Comparison of ENCODE assay signal across 29 mouse cellular contexts in genomic region chr5:65891251-65891826, GRCm38 (mm10). TPM values are rescaled to one million over a fixed set of nuclear protein-coding genes. Genes with fewer than 3 reads are reported as not detected.
DNase-seq lines count a peak whose midpoint lies in the region; ATAC-seq and TF ChIP-seq lines count a peak whose summit lies in the region.
"Had no signal": no experiment of that assay in that cellular context is flagged by ENCODE, and none has a peak within 500 bp of the region (broad histone marks: within the 10 kb centered on the region; RNA-seq: fewer than 3 reads in every experiment).

No protein-coding gene starts in this region.

- in situ Hi-C loops in Patski (cut with MboI; ENCODE audit: low pct_unique_long_range_greater_than_20kb), result no loop called here

- DNase-seq in cerebellum, postnatal 36 days, result peak; percentile 8 to 12
- DNase-seq in cerebellum, adult 11-12 months, result no peak
- DNase-seq in hindbrain, postnatal 0 days (ENCODE audit: low spot score), result peak; percentile 33
- no peak for DNase-seq in hindbrain, embryonic 10.5 days (ENCODE audit: low spot score)
- peak; percentile 46 for DNase-seq in Patski (ENCODE audit: low read depth, low spot score)
- peak; percentile 52 for DNase-seq in retina, embryonic 14.5 days (ENCODE audit: low spot score)
- DNase-seq in kidney, postnatal 25 days, result no peak
- DNase-seq: adrenal gland, postnatal 36 days; cerebellum, adult 8-10 months; heart, postnatal 10 days; kidney, postnatal 36 days; layer of hippocampus, postnatal 36 days; lung, adult 18-20 months; lung, postnatal 10 days; right cerebral cortex, adult 18-20 months; right cerebral cortex, postnatal 4 days; thymus, postnatal 4 days had no signal

- ATAC-seq in hindbrain, postnatal 0 days, result peak; percentile 61
- ATAC-seq in Patski, result peak; percentile 44
- ATAC-seq: intestine, postnatal 0 days; liver, embryonic 12.5 days had no signal

- no peak for TF ChIP-seq CTCF in hindbrain, postnatal 0 days (IDR thresholded peaks at IDR 0.05; ENCODE audit: low read depth)
- TF ChIP-seq CTCF in Patski (IDR thresholded peaks at IDR 0.05), result no peak

- H3K27me3 ChIP-seq in hindbrain, postnatal 0 days (ENCODE audit: insufficient read depth, low read length), result no peaks in the 10 kb centered on the region
- H3K27me3 ChIP-seq in hindbrain, embryonic 10.5 days (ENCODE audit: insufficient read depth, poor library complexity, severe bottlenecking), result 0 out of 2 replicates have a peak, but pooled peaks cover 3% of the 10 kb centered on the region
- no peaks in the 10 kb centered on the region for H3K27me3 ChIP-seq in Patski
- H3K27me3 ChIP-seq: embryonic facial prominence, embryonic 13.5 days; heart, embryonic 12.5 days; limb, embryonic 13.5 days; liver, embryonic 12.5 days; midbrain, embryonic 12.5 days; neural tube, embryonic 12.5 days; stomach, embryonic 15.5 days had no signal

- H3K36me3 ChIP-seq in hindbrain, postnatal 0 days (ENCODE audit: insufficient read depth, low read length), result no peaks in the 10 kb centered on the region
- H3K36me3 ChIP-seq in hindbrain, embryonic 10.5 days, result no peaks in the 10 kb centered on the region
- H3K36me3 ChIP-seq: embryonic facial prominence, embryonic 13.5 days; heart, embryonic 12.5 days; limb, embryonic 13.5 days; liver, embryonic 12.5 days; midbrain, embryonic 12.5 days; neural tube, embryonic 12.5 days; stomach, embryonic 15.5 days had no signal

- H3K9me3 ChIP-seq in hindbrain, postnatal 0 days (ENCODE audit: low read length), result no peaks in the 10 kb centered on the region
- H3K9me3 ChIP-seq in hindbrain, embryonic 10.5 days, result no peaks in the 10 kb centered on the region
- H3K9me3 ChIP-seq: embryonic facial prominence, embryonic 13.5 days; heart, embryonic 12.5 days; limb, embryonic 13.5 days; liver, embryonic 12.5 days; midbrain, embryonic 12.5 days; neural tube, embryonic 12.5 days; stomach, embryonic 15.5 days had no signal

- no peak overlapping the region for H3K4me3 ChIP-seq in hindbrain, postnatal 0 days (ENCODE audit: low read length)
- no peak overlapping the region for H3K4me3 ChIP-seq in hindbrain, embryonic 10.5 days
- H3K4me3 ChIP-seq: embryonic facial prominence, embryonic 13.5 days; heart, embryonic 12.5 days; limb, embryonic 13.5 days; liver, embryonic 12.5 days; midbrain, embryonic 12.5 days; neural tube, embryonic 12.5 days; stomach, embryonic 15.5 days had no signal

- CTCF ChIA-PET in Patski (lab: Charles Lee), result no interaction called here

- POLR2A ChIA-PET in Patski (lab: Charles Lee), result no interaction called here

- no peak overlapping the region for H3K9ac ChIP-seq in hindbrain, postnatal 0 days (replicated peaks; ENCODE audit: low read length)
- H3K9ac ChIP-seq: embryonic facial prominence, embryonic 13.5 days; heart, embryonic 12.5 days; limb, embryonic 13.5 days; liver, embryonic 12.5 days; midbrain, embryonic 12.5 days; neural tube, embryonic 12.5 days; stomach, embryonic 15.5 days had no signal

- WGBS in hindbrain, postnatal 0 days, result 36% methylated on average over 14 of the region's 14 CpGs
- 82% methylated on average over 14 of the region's 14 CpGs for WGBS in hindbrain, embryonic 10.5 days

- H3K27ac ChIP-seq in hindbrain, postnatal 0 days, result no peak overlapping the region
- no peak overlapping the region for H3K27ac ChIP-seq in hindbrain, embryonic 10.5 days
- H3K27ac ChIP-seq: embryonic facial prominence, embryonic 13.5 days; limb, embryonic 13.5 days; liver, embryonic 12.5 days; midbrain, embryonic 12.5 days; neural tube, embryonic 12.5 days; stomach, embryonic 15.5 days had no signal

- H3K4me1 ChIP-seq in hindbrain, postnatal 0 days (ENCODE audit: insufficient read depth, low read length), result no peaks in the 10 kb centered on the region
- peaks cover 3% of the 10 kb centered on the region; the same call in 1 of the 2 replicates for H3K4me1 ChIP-seq in hindbrain, embryonic 10.5 days (replicated peaks)
- H3K4me1 ChIP-seq: embryonic facial prominence, embryonic 13.5 days; midbrain, embryonic 12.5 days; neural tube, embryonic 12.5 days; stomach, embryonic 15.5 days had no signal

- 0 out of 2 replicates have a peak overlapping the region, but pooled peaks have one; percentile 6 for H3K4me2 ChIP-seq in hindbrain, postnatal 0 days (ENCODE audit: low read depth, low read length)
- H3K4me2 ChIP-seq: embryonic facial prominence, embryonic 13.5 days; heart, embryonic 12.5 days; limb, embryonic 13.5 days; liver, embryonic 12.5 days; midbrain, embryonic 12.5 days; neural tube, embryonic 12.5 days; stomach, embryonic 15.5 days had no signal

RNA-seq across cellular contexts. Expression of gene Rhoh, which starts 30.3 kb away (rescaled TPM):
- 0.22 and 0.42 TPM in 2 replicates for total RNA-seq in hindbrain, postnatal 0 days (2014; rRNA removed)
- 0.39 and 0.45 TPM in 2 replicates for polyA plus RNA-seq in hindbrain, postnatal 0 days (2015; fragmentation: Nextera tagmentation; extraction: Ambion mirVana)
- polyA plus RNA-seq in hindbrain, embryonic 10.5 days (2016; fragmentation: Nextera tagmentation; extraction: Ambion mirVana), result 0.44 and 0.52 TPM in 2 replicates
- 0.04 TPM for polyA plus RNA-seq in Patski (2021)
- polyA plus RNA-seq: C2C12 had no signal

RNA-seq across cellular contexts. Expression of gene Chrna9, which starts 43.4 kb away (rescaled TPM):
- not detected in 2 replicates for total RNA-seq in hindbrain, postnatal 0 days (2014; rRNA removed)
- polyA plus RNA-seq in hindbrain, postnatal 0 days (2015; fragmentation: Nextera tagmentation; extraction: Ambion mirVana), result not detected in 2 replicates
- polyA plus RNA-seq in hindbrain, embryonic 10.5 days (2016; fragmentation: Nextera tagmentation; extraction: Ambion mirVana), result 0.31 and 1.0 TPM in 2 replicates
- polyA plus RNA-seq in Patski (2021), result not detected
- total RNA-seq: adrenal gland, postnatal 36 days; layer of hippocampus, adult 8-10 months; layer of hippocampus, postnatal 36 days; left cerebral cortex, postnatal 14 days had no signal
- polyA plus RNA-seq: C2C12; embryonic facial prominence, embryonic 13.5 days; gonadal fat pad, adult 2 months; intestine, postnatal 0 days; liver, embryonic 12.5 days; midbrain, embryonic 12.5 days; neural tube, embryonic 12.5 days; stomach, embryonic 15.5 days had no signal

Comparison
In these comparisons a context has a peak if more than half of its experiments do, and no peak if none do; other contexts are left out.
1. DNase-seq: peak in cerebellum, postnatal 36 days (2 of 2), hindbrain, postnatal 0 days (single experiment), Patski (single experiment) and retina, embryonic 14.5 days (single experiment); none in cerebellum, adult 11-12 months (single experiment), hindbrain, embryonic 10.5 days (single experiment) and kidney, postnatal 25 days (0 of 2).